Mouse (Mus musculus) lung, postnatal 25 days (tissue): ENCODE data around the gene Arid5b.

ENCODE experiments used
- DNase-seq: peaks from one replicate; pipeline ENCODE4 v3.0.0; 2022; ENCODE audit warnings: low spot score

Gene Arid5b

DNA sequence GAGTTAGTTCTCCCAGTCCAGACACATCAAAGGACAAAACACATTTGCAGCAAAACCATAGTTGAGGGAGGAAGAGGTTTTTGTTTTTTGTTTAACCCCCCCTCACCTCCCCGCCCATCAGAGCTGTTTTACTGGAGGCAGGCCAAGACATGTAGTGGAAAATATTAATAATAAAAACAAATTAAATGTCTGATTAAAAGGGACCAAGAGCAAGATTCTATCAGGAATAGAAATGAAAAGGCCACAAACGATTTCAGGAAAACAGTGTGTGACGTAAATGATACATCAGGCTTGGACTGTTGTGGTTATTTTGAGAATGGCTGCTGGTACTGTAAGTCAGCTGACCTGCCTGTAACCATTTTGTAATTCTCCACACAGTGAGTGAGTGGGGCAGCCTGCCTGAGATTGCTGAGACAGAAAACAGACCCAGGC is 85.7 kb downstream of the Arid5b start:
- DNase-seq: peak; percentile 57

DNA sequence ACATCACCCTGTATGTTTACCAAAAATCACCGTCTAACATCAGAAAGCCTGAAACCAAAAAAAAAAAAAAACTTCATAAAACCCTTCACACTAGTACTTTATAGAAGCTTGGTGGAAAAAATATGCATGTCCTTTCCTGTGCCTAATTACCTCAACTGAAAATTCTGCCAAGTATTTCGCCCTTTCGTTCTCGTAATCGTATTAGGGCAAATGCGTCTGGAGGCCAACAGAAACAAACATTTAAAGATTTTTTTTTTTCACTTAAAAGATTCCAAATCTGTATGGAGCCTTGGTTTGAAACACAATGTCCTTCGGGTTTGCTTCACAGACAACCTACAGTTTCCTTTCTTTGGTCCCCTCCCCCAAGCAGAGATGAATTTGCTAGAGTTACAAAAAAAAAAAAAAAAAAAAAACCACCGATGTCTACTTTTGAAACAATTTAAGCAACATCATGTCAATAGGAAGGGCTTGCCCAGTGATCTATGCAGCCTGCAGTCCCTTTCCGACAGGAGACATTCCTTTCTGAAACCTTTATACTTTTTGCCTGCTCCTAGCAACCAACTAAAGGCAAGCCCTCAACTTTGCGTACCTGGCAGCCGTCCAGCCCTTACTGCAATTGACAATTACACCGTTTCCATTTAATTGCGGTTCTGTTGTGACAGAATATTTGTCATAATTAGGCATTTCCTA is 86.7 kb downstream of the Arid5b start:
- peak; percentile 49 for DNase-seq

DNA sequence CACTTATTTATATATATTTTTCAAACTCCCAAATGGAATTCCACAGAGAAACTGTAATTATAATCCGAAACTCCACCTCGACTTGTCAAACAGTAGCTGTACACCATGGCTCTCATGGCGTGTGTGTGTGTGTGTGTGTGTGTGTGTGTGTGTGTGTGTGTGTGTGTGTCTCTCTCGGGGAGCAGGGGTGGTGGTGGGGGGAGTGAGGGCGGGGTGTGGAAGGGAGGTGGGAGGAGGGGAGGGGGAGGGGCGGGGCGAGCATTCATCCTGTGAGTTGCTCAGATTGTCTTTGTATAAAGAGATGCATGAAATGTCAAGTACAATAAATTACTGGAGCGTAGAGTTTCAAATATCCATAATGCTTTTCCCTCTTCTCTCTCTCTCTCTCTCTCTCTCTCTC is 87.4 kb downstream of the Arid5b start:
- DNase-seq: no peak

DNA sequence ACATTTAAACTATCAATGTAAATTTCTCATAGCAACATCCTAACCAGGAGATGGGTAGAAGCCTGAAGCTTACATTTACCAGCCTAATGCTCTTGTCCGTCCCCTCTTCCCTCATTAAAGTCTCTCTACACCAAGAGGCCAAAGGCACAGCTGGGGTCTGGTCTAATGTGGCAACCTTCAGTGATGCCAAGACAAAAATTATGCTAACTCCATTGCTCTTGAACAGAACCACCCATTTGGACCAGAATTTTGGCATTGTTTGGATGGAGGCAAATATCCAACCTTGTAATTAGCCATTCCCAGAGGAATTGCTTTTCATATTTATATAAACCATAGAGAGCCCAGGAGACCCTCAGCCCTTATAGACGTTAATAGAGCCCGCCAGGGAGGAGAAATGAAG is 88.7 kb downstream of the Arid5b start:
- no peak for DNase-seq

DNA sequence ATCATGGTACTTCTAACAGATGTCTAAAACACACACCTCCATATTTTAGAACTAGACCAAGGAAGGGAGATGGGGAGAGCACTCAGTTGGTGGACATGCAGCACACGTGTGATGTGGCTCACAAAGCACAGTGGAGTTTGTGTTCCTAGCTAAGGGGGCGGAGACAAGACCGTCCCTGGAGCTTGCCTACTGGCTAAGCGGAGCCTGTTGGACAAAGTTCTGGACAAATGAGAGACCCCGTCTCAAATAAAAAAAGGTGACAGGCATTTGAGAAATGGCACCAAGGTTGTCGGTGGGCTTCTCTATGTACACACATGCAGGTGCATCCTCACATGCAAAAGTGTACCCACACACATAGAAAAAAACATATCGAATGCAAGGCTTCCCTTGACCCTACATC is 95.4 kb downstream of the Arid5b start:
- no peak for DNase-seq

DNA sequence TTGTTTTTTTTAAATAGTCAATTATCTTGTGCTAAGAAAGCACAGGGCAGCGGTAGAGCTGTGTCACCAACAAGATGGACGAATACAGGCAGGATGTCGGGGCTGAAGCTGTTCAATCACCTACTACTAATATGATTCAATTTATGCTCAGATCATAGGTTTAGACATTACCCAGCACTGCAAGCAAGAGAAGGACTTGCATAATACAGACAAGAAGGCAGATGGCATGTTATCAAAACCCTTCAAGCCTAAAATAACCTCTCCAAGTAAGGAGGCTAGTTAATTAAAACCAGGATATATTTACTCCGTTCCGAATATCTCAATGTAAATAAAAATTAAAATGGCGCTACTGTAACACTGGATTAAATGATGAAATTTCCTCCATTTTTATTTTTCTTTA is 96.3 kb downstream of the Arid5b start:
- DNase-seq: no peak

DNA sequence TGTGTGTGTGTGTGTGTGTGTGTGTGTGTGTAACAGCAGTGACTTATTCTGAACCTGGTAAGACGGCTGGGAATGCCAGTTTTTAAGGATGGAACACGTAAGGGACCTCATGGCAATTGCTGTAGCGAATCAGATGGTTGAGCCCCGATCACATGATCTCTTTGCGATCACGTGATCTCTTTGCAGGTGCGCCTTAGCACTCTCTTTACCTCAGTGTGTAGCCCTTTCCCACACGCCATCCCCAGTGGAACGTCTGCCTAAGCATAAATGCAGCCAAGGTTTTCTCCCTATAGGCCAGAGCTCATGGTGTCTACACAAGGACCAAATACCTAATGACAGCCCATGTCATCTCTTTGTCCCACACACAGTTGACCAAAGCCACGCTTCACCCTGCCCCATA is 97.4 kb downstream of the Arid5b start:
- no peak for DNase-seq

DNA sequence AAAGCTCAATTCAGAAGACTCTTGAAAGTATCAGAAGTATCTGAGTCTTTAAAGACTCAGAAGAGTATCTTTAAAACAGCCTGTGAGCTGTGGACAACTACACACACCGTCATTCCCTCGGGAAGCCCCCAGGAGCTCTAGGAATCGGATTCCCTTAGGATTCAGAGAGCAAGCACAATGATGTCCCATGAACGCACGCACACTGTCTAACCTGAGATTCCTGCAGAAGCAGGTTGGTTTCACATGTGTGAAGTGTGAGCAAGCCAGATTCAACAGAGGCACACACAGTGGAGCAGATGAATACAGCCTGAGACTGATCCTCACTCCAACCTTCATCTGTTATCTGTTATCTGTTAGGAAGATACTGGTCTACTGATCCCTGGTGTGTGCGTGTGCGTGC is 97.8 kb downstream of the Arid5b start:
- DNase-seq: no peak

DNA sequence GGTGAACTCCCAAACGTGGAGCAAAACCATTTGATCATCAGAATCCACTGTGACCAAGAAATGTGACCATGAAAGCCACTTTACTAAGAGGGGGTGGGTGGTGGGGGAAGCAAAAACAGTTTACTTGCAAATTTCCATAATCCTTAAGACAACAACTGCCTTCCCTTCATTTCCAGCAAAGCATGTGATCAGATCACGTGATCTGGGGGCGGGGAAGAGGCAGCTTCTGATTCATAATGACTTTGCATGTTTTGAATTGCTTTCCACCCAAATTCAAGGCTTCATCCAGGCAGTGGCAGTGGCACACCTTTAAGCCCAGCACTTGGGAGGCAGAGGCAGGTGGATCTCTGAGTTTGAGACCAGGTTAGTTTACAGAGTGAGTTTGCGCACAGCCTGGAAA is 98.4 kb downstream of the Arid5b start:
- DNase-seq: no peak

DNA sequence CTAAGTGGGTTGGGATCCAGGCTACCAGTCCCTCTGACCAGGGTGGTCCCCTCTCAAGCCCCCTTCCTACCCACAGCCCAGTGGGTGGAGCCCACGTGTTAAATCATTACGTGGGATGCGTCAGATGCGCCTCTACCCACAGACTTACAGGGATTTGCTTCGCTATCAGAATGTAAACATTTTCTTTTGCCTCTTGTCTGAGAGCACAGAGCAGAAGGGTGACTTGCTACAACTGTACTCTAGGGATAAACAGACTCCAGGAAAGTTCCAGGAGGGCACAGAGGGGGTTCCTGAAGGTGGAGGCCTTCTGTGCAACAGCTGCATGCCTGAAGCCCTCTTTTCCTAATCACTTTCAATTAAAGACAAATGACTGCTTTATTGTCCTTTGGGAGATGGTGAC is 98.8 kb downstream of the Arid5b start:
- no peak for DNase-seq

DNA sequence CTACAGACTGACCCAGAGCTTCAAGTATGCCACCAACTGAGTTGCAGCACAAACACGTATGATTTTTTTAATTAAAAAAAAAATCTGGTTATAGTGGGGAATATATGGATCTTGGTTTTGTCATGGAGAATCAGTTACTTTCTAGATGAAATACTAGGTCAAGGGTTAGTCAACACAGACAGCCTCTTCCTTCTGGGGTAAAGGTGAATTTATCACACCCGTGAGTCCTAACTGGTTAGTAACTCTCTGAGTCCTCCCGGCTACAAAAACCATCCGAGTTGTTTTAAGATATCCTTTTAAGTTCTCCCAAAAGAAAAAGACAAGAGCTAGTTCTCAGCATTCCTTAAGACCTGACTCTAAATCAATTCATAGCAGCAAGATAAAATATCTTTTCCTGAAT is 99.2 kb downstream of the Arid5b start:
- DNase-seq: no peak

DNA sequence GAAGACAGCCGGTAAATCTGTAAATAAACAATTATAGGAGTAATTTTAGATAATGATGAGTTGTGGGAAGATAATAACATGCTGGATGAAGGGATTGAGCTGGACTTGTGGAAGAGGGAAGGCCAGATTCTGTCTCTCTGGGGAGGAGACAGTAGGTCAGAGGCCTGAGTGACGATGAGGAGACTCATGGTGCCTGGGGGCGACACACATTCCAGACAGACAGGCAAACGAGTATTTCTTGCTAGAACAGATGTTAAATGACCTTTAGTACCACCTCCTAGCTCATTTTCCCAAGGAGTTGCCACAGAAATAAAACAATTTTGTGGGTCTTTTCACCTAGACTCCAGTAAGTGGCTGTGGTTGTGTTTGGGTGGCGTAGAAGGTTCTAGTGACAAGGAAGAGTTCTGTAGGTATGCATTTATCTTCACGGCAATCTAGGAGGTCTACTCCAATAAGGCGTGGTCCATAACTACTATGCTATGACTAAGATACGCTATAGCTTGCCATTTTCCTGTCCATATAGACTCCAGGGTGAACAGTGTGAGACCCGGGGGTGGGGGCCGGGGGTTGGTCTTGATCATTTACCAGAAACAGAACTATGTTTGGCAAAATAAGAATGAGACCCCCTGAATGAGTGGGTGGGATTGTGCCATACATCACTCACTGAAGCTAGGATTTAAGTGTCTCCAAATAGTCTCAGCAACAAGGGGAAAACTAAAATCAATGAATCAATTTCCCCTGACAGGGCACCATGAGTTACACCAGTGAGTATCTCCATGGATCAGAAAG is 100.6 kb downstream of the Arid5b start:
- DNase-seq: no peak

DNA sequence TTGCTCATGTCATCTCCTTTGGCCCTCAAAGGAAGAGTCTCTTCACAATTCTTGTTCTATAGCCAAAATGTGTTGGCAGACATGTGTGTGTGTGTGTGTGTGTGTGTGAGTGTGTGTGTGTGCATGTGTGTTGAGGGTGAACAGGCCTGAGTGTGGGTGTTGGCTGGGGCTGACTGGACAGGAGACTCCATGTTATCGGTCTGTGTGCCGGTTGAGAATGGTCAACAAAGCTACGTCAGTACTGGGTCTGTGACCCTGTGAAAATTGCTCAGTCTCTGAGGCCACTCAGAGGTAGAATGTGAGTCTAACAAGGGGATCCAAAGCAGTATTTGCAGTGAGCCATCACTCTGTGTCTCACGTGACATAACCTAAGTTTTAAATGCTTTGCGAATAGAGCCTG is 102.7 kb downstream of the Arid5b start:
- DNase-seq: no peak

DNA sequence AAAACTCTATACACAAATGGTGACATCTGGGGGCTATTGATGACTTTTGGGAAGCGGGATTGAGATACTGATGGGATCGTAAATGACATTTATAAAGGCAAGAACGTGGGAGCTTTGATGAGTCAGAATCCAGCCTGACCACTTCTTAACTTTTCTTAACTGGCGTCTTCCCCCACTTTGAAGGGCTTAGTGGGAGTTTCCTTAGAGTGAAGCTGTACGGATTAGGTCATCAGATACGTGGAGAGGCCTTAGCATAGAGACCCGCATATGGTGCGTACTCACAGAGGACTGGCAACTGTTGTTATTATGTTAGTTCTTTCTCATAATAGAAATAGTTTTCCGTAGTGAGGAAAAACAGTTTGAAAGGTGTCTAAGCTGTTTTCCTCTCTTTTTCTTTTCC is 104.9 kb downstream of the Arid5b start:
- DNase-seq: no peak

DNA sequence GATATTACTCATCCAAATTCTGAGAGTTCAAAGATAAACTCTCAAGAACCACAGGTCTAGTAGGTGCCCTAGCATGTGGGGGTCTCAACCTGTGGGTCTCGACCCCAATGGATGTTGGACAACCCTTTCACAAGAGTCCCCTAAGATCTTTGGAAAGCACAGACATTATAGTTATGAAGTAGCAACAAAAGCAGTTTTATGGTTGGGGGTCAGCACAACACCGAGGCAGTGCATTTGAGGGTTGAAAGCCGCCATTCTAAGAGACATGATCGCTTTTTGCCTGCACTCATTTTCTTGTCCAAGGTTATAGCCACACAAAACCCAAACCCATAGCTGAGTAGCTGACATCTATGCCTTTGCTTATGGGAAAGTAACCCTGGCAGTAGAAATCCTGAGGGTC is 105.6 kb downstream of the Arid5b start:
- no peak for DNase-seq

DNA sequence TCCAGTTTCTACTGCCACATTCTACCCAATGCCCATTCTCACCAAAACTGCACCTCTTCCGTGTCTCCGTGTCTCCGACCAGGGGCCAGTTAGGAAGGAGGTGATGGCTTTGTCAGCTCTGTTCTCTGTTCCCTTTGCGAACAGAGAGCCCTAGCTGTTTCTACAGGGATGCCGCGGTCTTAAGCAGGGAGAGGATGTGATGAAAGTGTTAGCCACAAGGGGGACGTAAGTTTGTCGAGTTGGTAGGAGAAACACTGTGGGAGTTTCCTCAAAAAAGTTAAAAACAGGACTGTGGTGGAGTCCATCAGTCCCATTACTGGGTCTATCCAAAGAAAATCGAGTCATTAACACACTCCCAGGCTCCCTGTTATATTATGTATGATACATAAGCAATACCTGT is 106.6 kb downstream of the Arid5b start:
- DNase-seq: no peak

DNA sequence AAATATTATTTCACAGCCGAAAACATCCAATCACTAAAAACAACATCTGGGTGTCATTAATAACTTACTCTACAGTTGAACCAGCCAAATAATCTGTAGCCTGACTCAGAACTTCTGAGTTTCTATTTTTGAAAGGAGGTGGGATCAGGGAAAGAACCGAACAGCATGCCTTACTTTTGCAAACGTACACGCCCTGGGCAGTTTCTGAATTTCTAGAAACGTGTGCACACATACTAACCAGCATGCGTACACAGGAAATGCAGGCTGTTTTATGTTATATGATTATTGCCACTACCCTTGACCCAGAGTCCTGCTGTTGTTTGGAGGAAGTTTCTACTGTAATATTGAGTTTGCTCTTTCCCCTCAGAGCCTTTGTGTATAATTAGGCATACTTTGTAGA is 109.9 kb downstream of the Arid5b start:
- DNase-seq: no peak

DNA sequence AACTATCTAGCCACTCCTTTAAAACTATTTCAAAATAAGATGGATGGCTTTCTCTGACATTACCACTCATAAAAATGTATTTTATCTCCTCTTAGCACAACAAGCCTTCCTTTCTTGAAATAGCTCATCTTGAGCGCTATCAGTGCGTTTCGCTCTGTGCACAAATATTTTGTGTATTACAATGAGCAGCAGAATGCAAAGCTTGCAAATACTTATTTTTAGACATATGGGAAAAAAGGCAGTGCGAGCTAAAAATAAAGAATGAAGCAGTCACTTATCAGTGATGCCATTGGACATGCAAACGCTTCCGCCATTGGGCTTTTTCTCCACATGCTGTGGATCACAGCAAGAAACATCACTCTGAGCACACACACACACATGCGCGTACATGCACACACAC is 110.4 kb downstream of the Arid5b start:
- no peak for DNase-seq

DNA sequence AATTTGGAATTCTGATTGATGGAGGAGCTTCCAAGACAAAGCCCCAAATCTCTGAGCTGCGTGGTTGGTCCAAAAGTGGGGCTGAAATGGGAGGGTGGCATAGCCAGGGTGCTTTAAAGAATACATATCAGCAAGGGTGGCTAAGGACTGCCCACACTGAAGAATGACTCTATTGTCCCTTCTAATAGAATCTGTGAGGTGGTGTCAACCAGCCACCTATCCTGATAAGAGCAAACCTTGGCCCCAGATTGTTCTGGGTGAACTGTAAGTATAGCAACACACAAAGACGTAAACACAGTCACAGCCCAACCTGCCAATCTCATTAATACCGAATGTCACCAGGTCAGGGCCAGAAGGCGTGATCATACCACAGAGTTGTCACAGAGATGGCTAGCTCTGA is 111.4 kb downstream of the Arid5b start:
- no peak for DNase-seq

DNA sequence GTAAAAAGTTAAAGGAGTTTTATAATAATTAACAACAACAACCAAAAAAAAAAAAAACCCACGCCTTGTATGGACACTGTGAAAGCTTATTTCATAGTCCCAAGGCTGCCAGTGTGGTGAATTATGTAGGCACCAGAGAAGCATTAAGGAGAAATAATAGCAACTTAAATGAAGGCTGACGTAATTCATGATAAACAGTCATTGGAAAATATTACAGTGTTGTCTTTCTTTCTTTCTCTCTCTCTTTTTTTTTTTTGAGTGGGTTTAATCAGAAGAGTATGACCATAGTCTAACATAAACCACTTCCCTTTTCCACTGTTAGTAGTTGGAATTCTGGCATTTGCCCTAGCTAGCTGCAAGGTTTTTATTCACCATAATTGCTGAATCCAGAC is 111.8 kb downstream of the Arid5b start:
- no peak for DNase-seq

DNA sequence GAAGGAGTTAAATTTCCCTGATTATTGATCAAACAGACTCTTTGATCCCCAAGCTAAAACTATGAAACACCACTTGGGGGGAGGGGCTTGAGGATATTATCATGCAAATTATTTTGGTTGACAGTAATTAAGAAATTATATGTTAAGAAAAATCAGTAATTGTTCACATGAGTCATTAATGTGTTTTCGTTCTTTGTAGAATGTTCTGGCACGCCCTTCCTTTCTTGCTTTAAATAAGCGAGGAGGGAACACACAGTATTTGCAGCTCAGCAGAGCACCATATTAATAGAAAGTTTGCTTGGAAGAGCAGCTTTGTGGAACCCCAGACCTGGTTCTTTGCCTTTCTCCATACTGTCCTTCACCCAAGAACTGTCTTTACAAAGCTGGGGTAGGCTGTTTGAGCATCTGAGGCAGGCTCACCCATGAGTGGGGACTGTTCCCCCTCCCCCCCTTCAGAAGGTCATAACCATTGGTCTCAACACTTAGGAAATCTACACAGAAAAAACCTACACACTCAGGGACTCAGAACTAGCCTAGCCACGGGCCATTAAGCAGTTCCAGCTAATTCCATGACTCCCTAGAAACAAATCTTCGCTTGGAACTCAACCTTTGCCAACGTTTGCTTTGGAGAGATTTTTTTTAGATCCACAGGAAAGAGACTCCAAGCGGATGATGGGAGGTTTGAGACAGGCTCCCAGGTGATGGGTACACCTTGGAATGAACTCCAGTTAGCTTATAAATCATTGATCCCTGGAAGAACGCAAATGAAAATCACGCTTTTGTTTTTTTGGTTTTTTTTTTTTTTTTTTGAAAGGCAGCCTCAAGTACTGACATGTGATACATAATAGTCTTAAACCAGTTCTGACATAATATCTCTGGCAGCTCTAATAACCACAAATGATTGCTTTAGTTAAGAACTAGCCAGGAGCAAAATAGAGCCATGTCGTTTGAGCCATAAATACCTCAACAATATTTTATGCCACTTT is 112.5 kb downstream of the Arid5b start:
- DNase-seq: peak; percentile 47
